Mouse (Mus musculus): ENCODE measurements around the gene Klk6.

Gene Klk6

GRCm38 (mm10) chr7:43826056-43826455 lies 1.8 kb downstream of the Klk6 start:
- DNase-seq: no peak

- no peak for DNase-seq
Observed at GRCm38 (mm10) chr7:43827706-43828105, 3.4 kb downstream of the Klk6 start.

- no peak for DNase-seq
Observed at GRCm38 (mm10) chr7:43829006-43829405, 4.7 kb downstream of the Klk6 start.

GRCm38 (mm10) chr7:43841701-43842100 lies 17.4 kb downstream of the Klk6 start, which contains the start of gene Klk5:
Klk5 (plus strand) TSS chr7:43841971.
- no peak for DNase-seq

GRCm38 (mm10) chr7:43843801-43844200 lies 19.5 kb downstream of the Klk6 start:
- DNase-seq: no peak

- DNase-seq: no peak
Observed at GRCm38 (mm10) chr7:43851616-43852015, 27.3 kb downstream of the Klk6 start.

- DNase-seq: no peak
Observed at GRCm38 (mm10) chr7:43854642-43855380, 30.5 kb downstream of the Klk6 start.

GRCm38 (mm10) chr7:43855709-43856108 lies 31.4 kb downstream of the Klk6 start:
- DNase-seq: no peak

GRCm38 (mm10) chr7:43856307-43856706 lies 32.0 kb downstream of the Klk6 start:
- DNase-seq: no peak

- no peak for DNase-seq
Observed at GRCm38 (mm10) chr7:43857501-43857900, 33.2 kb downstream of the Klk6 start.

- DNase-seq: no peak
Observed at GRCm38 (mm10) chr7:43860411-43860810, 36.1 kb downstream of the Klk6 start.

- peak; percentile 2 for DNase-seq
Observed at GRCm38 (mm10) chr7:43873237-43873636, 48.9 kb downstream of the Klk6 start.

- DNase-seq: no peak
Observed at GRCm38 (mm10) chr7:43873674-43874073, 49.4 kb downstream of the Klk6 start.

- DNase-seq: no peak
Observed at GRCm38 (mm10) chr7:43874868-43875375, 50.6 kb downstream of the Klk6 start.

GRCm38 (mm10) chr7:43876444-43876843 lies 52.1 kb downstream of the Klk6 start:
- no peak for DNase-seq

- no peak for DNase-seq
Observed at GRCm38 (mm10) chr7:43878281-43878680, 54.0 kb downstream of the Klk6 start.

GRCm38 (mm10) chr7:43880912-43881311 lies 56.6 kb downstream of the Klk6 start, which contains the start of gene Klk4:
Klk4 (plus strand) TSS chr7:43881160.
- DNase-seq: no peak

Measured in cerebellum, adult 11 months (tissue).